Mouse (Mus musculus): ENCODE results near the gene Coq4. TPM values are rescaled to one million over a fixed set of nuclear protein-coding genes. Genes with fewer than 3 reads are reported as not detected.

The Coq4 gene
- total RNA-seq, 2 experiments from 2014 or later = 12.5 to 17.4 TPM

DNA sequence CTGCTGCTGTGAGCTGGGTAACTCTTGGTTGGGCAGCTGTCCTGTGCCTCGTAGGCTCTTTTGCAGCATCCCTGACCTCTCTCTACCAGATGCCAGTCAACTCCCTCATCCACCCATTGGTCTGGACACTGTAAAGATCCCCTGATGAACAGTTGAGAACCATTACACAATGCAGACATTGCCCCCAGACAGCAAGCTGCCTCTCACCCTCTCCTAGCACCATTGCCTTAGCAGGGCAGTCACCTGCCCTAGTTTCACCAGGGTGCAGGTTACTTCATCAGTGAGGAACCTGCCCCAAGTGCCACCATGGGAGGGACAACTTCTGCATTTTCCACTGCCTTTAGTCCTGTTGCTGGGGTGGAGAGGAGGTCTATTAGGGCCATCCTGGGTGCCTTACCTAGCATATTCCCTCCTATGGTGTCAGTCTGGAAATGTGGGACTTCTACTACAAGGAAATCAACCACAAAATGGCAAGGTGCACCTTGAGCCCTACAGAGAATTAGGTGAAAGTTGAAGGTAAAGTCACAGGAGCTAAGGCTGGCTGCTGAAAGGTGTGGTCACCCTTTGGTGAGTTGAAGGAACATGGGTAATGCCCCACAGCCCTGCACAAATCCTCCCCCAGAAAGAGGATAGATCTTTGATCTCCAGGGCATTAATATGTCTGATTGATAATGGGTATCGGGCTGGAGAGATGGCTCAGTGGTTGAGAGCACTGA, 5.6 kb downstream of the Coq4 start:
- no peak for ATAC-seq (replicated peaks; ENCODE audit: poor library complexity)

DNA sequence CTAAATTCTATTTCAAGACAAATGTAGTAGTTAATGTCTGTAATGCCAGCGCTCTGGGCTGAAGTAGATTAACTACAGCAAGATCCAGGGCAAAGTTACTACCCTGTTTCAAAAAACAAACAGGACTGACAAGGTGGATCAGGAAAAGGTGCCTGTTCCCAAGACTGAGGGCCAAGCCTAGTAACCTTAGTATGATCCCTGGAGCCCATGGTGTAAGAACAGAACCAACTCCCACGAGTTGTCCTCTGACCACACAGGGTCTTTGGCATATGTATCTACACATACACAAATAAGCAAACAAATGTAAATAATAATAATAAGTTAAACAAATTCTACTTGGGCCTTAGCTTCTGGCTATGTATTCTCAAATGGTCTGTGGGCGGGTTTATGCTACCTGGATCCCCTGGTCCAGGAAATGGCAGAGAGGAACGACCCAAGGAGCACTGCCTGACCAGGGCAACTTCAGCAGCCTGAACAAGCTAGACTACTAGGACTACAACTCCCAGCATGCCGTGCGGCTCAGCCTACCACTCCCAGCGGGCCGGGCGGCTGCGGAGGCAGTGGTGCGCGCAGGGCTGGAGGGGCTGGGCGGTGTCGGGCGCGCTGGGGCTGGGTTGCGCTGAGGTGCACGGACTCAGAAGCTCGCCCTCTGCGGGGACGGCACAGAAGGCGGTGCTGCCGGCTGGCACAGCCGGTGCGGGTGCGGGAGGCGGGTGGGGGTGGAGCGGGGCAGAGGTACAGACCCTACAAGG, 15.0 kb downstream of the Coq4 start, which contains the start of gene Slc27a4:
Slc27a4 (plus strand) TSS at position 560 of the 752 bp plus-strand sequence.
- peak; percentile 99 for ATAC-seq (replicated peaks; ENCODE audit: poor library complexity)

DNA sequence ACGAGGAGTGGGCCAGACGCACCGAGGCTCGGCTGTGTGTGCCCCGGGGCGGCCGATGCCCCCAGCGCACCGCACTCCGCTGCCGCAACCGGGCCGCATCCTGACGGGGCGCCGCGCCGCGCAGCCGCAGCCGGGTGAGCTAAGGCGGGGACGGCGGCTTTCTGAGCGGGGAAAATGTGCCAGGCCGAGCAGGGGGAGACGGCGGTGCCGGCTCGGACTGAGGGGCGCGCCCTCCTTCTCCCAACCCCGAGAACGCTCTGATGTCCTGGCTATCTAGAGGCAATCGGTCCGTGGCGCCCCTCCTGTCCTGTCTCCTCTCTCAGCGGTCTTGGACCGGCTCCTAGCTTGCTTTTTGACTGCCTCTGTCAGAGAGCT, 15.5 kb downstream of the Coq4 start:
- peak; percentile 8; the same call in 1 of the 2 replicates for ATAC-seq (replicated peaks; ENCODE audit: poor library complexity)

DNA sequence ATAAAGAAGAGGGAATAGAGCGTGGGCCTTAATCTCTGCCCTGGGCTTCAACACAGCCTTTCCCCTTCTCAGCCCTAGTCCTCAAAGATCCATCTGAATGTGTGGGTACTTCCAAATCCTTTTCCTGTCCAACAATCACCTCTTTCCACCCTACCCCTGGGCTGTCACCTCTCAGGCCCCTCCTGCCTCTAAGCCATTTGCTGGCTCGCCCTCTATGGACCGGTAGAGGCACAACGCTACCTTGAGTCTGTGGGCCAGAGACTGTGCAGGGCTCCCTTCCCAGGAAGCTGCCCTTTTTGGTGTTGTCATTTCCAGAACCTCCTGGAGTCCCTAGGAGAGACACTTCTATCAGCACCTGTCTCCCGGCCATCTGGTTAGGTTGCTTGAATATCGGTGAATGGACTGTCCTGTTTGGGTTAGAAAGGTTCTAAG, 16.1 kb downstream of the Coq4 start:
- ATAC-seq (replicated peaks; ENCODE audit: poor library complexity) = peak; percentile 81

DNA sequence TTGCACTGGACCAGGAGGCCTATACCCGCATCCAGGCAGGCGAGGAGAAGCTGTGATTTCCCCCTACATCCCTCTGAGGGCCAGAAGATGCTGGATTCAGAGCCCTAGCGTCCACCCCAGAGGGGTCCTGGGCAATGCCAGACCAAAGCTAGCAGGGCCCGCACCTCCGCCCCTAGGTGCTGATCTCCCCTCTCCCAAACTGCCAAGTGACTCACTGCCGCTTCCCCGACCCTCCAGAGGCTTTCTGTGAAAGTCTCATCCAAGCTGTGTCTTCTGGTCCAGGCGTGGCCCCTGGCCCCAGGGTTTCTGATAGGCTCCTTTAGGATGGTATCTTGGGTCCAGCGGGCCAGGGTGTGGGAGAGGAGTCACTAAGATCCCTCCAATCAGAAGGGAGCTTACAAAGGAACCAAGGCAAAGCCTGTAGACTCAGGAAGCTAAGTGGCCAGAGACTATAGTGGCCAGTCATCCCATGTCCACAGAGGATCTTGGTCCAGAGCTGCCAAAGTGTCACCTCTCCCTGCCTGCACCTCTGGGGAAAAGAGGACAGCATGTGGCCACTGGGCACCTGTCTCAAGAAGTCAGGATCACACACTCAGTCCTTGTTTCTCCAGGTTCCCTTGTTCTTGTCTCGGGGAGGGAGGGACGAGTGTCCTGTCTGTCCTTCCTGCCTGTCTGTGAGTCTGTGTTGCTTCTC, 28.5 kb downstream of the Coq4 start:
- ATAC-seq (replicated peaks; ENCODE audit: poor library complexity) = no peak

DNA sequence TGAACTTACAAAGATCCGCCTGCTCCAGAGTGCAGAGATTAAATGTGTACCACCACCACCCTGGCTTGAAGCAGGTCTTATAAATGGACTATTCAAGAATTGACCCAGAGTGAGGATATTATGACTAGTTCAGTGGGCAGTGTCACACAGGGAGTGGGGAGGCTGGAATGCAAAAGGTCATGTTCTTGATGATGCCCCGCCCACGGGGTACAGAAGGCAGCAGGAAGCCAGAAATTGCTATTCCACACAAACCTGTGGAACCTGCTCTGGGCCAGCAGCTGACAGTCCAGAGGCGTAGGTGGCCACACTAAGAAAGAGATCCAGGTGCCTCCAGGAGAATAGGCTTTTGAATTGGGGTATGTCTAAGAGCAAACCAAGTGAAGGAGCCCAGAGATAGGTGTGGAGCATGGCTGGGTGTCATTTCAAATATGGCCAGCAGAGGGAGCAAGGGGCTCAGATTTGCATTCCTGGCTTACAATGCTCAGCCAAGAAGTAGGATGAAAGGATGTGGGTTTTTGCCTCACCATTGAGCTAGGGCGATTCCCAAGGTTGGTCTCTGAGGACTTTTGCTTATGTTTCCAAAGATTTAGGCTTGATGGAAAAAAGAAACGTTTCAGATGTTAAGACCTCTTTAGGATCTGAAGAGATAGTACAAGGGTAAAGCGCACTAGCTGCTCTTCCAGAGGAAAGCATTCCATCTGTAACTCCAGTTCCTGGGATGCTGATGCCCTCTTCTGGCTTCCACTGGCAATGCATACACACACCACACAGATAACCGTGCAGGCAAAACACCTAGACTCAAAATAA, 30.3 kb downstream of the Coq4 start:
- peak; percentile 77 for ATAC-seq (replicated peaks; ENCODE audit: poor library complexity)

DNA sequence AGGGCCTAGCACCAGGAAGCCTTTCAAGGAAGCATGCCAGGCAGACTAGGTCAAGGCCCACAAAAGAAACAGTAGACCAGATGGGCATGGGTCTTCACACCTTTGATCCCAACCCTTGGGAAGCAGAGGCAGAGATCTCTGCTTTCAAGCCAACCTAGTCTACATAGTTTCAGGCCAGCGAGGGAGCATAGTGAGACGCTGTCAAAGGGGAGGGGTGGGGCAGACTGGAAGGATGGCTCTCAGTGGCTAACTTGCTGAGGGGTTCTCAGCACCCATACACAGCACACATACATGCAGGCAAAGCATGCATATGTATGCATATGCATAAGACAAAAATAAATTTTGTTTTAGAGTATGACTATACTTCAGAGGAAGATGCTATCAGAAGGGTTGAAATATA, 32.1 kb downstream of the Coq4 start:
- ATAC-seq (replicated peaks; ENCODE audit: poor library complexity) = no peak

DNA sequence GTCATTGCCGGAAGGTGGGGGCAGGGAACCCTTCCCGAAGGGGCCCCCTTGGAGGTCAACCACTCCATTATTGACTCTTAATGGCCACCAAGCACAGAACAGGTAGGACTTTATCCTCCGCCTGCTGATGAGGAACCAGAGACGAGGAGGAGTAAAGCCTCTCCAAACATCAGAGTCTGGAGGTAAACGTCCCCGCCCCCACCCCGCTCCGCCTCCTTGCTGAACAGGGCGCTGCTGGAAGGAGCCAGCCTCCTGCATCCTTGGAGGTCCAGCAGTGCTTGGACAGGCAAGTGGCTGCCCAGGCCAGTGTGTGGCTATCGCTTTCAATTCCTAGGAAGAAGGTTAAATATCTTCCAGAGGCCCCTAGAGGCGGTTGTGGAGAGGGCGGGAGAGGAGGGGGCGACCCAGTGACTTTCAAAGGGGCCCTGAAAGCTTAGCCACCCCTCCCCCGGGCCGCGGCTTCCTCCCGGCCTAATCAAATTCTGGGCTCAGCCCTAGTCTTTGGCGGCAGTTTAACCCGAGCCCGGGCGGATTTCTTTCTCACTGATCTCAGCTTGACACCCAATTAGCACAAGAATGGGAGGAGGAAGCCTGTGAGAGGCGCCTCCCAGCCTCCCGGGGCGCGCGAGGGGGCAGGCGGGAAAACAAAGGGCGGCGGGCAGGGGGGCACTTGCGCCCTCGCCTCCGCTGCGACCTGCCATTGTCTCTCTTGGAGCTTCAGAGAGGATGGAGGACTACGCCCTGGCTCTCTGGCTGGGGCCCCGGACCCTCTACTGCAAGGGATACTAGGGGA, 32.9 kb downstream of the Coq4 start, which contains the start of gene Urm1:
Urm1 (plus strand) TSS at position 51 of the 793 bp plus-strand sequence.
- peak; percentile 73 for ATAC-seq (replicated peaks; ENCODE audit: poor library complexity)

DNA sequence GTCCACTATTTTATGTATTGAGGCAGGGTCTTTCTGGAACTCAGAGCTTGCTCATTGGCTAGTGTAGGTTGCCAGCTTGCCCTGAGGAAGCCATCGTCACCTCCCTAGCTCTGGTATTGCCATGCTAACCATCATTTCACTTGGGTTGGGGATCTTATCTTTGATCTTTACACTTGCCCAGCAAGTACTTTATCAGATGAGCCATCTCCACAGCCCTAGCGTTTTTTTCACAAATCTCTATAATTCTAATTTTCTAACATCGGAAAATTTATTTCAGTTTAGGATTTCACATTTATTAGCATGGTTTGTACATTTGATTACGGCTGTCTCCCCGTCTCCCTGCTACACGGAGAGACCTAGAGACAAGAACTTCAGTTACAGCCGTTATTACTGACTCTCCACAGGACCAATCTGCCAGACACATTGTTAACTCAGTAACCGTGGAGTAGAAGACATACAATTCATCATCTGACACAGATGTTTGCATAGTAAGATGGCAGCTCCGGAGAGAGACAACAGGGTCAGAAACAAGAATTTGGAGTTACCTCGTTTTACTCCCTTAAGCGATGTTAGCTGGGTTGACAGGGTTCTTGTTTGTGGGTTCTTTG, 39.1 kb downstream of the Coq4 start:
- ATAC-seq (replicated peaks; ENCODE audit: poor library complexity) = peak; percentile 17

DNA sequence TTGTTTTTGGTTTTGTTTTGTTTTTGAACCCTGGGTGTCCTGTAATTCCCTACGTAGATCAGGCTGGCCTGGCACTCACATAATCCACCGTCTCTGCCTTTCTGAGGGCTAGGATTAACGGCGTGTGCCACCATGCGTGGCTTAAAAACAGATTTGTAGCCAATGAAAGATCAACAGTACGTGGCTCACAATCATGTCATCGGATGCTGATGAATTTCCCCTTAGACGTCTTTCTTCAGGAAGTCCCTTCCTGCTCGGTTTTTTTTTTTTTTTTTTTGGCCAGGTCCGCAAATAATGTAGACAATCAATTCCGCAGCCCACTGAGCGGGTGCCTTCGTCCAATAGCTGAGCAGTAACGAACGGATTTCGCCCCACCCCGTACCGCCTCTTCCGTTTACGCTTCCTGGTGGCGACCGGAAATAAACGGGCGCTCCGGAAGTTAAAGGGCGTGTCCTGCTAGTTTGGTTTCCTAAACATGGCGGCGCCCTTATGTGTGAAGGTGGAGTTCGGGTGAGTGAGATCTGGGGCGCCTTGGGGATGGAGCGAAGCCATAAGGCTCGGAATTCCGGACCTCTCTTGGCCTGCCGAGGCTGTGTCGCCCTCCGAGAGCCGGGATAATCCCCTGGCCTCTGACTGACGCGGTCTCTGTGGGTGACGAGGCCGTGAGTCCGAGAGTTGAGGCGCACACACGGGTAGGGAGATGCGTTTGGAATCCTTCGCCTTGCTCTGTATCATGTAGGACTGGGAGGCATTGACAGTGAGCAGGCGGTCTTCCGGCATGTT, 39.8 kb downstream of the Coq4 start:
- ATAC-seq (replicated peaks; ENCODE audit: poor library complexity) = peak; percentile 98

DNA sequence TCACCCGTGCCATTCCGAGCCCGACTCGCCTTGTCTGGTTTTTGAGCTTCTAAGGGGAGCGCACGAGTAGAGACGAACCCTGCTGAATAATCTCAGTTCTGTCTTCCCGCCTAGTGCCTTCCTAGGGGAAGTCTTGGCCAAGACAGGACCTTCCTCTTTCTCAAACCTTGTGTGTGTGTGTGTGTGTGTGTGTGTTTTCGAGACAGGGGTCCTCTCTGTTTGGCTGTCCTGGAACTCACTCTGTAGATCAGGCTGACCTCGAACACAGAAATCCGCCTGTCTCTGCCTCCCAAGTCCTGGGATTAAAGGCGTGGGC, 40.4 kb downstream of the Coq4 start:
- ATAC-seq (replicated peaks; ENCODE audit: poor library complexity) = peak; percentile 27; the same call in 1 of the 2 replicates

DNA sequence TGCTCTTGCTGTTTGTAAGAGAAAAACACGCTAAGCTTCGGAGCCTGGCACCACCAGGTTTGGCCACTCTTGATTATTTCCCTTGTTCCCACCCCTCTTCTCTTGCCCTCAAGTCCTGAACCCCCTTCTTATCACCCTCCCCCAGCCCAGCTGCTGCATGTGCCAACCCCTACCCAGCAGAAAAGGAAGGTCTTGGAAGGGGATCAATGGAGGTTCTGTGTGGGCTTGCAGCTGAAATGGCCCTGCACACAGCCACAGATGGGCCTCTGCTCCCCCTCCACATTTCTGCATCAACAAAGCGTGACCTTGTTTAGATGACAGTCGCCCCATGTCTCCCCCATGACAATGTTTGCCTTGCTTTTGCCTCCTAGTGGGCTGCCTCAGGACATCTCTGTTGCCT, 43.8 kb downstream of the Coq4 start:
- ATAC-seq (replicated peaks; ENCODE audit: poor library complexity) = no peak

DNA sequence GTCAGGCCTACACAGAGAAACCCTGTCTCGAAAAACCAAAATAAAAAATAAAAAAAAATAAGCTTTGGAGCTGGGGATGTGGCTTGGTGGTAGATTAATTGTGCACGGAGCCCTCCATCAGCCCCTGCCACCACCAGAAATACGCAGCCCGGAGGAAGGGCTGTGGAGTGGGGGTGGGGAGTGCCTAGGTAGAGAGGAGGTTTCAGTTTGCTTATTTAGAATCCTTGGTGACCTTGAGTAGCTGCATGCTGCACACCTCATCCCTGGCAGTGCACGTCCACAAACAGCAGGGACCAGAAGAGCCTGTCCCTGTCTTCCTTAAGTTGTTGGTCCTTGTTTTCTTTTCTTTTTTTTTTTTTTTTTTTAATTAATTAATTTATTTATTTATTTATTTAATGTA, 46.5 kb downstream of the Coq4 start:
- no peak for ATAC-seq (replicated peaks; ENCODE audit: poor library complexity)

DNA sequence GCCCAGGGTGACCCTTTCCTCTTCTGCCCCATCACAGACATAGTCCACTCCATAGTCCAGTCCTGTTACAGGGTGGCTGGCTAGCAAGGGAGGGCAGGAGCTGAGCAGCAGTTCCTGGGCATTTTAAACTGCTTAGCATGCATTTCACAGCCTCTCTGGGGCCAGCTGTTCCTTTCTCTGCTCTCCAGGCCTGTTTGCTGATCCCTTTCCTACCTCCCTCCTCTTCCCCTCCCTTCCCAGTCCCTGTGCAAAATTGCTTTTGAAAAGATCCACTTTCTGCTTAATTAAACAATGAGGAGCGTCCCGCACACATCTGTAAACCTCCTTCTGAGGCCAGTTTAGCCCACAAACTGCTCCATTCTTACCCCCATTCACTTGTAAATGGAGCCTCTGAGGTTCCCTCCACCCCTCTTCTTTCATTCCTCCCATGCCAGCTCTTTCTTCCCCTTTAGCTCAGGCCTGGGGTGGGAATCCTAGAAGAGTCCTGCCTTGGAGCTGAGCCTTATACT, 48.2 kb downstream of the Coq4 start:
- no peak for ATAC-seq (replicated peaks; ENCODE audit: poor library complexity)

DNA sequence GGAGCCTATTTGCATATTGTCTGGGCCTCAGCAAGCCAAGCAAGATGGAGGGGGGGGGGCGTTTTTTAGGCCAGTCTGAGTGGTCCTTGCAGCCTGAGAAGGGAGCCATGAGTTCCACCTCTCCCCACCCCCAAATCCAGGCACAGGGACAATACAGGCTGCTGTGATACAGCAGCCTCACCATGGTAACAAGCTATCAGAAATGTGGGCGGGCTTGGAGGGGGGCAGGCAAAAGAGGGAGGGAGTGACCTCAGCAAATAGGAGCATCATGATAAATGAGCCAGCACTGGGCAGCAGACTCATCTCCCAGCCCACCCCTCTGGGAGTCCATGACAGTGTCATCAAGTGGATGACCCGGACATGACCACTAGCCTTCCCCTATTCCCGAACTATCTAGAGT, 52.2 kb downstream of the Coq4 start:
- no peak for ATAC-seq (replicated peaks; ENCODE audit: poor library complexity)

DNA sequence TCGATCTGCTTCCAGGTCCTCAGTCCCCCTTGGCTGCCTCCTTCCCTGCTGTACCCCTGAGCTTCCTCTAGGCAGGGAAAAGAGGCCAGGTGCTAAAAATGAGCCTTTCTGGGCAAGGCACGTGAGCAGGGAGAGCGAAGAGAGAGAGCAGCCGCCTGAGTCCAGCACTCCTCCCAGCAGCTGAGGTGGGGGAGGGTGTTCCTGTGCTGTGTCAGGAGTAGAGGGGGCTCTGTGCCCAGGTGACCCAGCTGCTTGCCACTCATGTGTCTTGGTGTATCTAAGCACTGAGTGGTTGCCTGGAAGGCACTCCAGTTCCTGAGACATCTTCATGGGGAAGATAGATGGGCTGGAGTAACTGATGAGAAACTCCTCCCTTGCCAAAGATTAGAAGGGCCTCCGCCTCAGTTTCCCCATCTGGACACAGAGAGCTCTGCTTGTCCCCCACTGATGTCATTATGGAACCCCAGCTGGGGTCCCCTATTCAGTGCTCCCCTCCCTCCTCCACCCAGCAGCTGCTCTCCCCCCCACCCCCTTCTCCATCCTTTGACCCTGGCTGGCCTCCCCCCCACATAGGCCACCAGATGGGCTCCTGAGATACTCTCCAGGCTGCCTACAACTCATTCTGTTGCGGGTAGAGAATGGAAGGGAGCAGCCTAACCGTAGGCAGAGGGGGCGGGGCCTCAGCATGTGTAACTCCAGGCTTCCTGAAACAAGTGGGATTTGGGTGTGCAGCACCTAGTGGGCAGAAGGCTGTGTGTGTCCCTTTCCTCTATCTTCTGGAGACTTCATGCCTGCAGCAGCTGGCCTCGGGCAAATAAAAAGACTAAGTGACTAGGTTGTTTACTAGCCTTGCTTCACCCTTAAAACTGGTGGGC, 56.2 kb downstream of the Coq4 start:
- no peak for ATAC-seq (replicated peaks; ENCODE audit: poor library complexity)

DNA sequence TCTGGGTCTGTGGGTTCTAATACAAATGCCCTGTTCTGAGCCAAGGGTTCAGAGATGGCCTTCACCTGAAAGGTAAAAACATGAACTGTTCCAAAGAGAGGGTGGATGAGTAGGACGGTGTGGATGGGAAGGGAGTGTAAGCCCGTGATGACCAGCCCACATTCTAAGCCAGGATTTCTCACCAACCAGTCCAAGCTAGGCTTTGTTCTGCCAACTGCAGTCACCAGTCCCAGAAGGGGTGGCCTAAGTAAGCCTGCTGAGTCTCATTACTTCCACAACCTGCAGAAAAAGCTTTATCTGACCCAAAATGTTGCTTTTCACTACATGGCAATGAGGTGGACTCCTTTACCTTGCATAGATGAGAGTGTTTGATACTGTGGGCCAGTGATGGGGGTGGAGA, 56.8 kb downstream of the Coq4 start:
- ATAC-seq (replicated peaks; ENCODE audit: poor library complexity) = no peak

DNA sequence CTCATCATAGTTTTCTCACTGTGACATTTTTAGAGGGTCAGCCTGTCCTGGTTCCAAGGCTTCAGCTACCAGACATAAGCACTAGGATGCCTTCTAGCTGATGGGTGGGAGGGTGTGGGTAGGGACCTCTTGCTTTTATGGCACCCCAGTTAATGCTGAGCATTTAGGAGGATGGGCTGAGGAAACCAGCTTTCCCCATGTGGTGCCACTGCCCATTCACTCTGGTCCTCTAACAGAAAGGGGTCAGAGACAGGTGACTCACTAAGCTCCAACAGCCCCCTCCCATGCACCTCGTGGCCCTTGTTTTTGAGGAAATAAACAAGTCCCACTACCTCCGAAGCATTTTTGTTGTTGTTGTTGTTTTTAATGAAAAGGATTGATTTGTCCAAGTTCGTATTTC, 57.4 kb downstream of the Coq4 start:
- no peak for ATAC-seq (replicated peaks; ENCODE audit: poor library complexity)

Data from megakaryocyte progenitor cell, adult 5-6 weeks (primary cell).